Mouse (Mus musculus) olfactory bulb, adult 2 months (tissue): ENCODE results near the gene Nek7. TPM values are rescaled to one million over a fixed set of nuclear protein-coding genes. Genes with fewer than 3 reads are reported as not detected.

Experiments
- H3K27ac ChIP-seq: fragments of 200-500 bp; 2 replicates; pipeline ENCODE4 v1.5.1; 2012; ENCODE audit warnings: low read depth, low read length; ENCODE audit not compliant: insufficient read depth
- H3K4me1 ChIP-seq: fragments of 200-500 bp; 2 replicates; pipeline ENCODE4 v1.6.1; 2012; ENCODE audit warnings: low read length; ENCODE audit not compliant: control insufficient read depth, insufficient read depth
- H3K4me3 ChIP-seq: fragments of 200-500 bp; 2 replicates; pipeline ENCODE4 v1.5.1; 2012; ENCODE audit warnings: mild to moderate bottlenecking, low read depth, low read length, moderate library complexity; ENCODE audit not compliant: insufficient read depth
- CTCF ChIP-seq: fragments of 200-500 bp; IDR thresholded peaks from 2 replicates; pipeline ENCODE4 v1.5.1; 2012; ENCODE audit warnings: low read depth, mild to moderate bottlenecking, low read length, moderate library complexity; ENCODE audit not compliant: insufficient read depth
- POLR2A ChIP-seq: fragments of 200-500 bp; IDR thresholded peaks from 2 replicates; pipeline ENCODE4 v1.6.1; 2012; ENCODE audit warnings: mild to moderate bottlenecking, low read depth, low read length, moderate library complexity; ENCODE audit not compliant: insufficient read depth
- WGBS: fragments of 180-500 bp; shearing (Covaris S2); methylation state at CpG from one replicate; pipeline ENCODE4 v1.1.7; 2018; 5-methylcytosine and 5-hydroxymethylcytosine counted together
- polyA plus RNA-seq: library from polyadenylated mRNA; stranded (reverse); fragments of >200 nt; gene quantifications from 2 replicates; pipeline ENCODE4 v1.2.4, GENCODE M21; 2012; ENCODE audit warnings: low replicate concordance; ENCODE audit not compliant: missing spikeins, insufficient read depth, insufficient read length

The Nek7 gene
- polyA plus RNA-seq, 1 experiment, result not detected

DNA sequence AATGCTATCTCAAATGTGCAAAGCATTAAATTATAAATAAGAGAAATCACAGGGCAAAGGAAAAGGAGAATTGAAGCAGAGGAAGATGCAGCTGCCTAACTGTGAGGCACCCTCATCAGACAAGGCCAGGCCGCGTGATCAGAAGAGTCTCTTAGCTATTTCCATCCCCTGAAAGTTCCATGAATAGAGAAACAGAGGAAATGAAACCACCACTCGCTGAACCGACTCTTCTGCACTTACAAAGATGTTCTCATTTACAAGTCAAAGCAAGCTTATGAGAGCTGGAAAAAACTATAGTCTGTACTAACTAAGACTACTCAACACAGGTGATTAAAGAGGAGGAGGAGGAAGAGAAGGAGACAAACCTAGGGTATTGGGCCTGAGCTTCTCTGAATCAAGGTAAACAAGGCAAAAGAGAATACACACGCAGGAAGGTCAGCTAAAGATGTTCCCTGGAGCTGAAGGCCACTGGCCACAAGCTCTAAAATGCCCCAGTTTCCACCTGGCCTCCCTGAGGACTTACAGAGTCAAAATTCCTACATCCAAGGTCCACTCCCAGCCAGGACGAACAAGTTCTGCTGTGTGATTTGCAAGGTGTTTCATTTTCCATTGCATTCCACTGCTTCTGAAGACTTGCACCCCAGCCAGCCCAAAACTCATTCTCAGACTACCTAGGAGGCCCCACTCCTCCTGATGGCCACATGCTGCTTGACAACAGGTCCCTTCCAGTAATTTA is 5.2 kb downstream of the Nek7 start:
- Histone ChIP-seq H3K27ac (no peak overlapping the region), H3K4me3 (no peak overlapping the region), H3K4me1 (peaks cover 8% of the 10 kb centered on the region; the same call in 1 of the 2 replicates)
- TF ChIP-seq POLR2A, result no peak
- no peak for TF ChIP-seq CTCF
- 68% methylated on average over 6 of the region's 6 CpGs for whole genome bisulfite sequencing

- Histone ChIP-seq H3K27ac (no peak overlapping the region), H3K4me3 (no peak overlapping the region), H3K4me1 (peaks cover 8% of the 10 kb centered on the region; the same call in 1 of the 2 replicates)
- WGBS, result 100% methylated on average over 1 of the region's 1 CpGs
- TF ChIP-seq POLR2A, result no peak
- no peak for TF ChIP-seq CTCF
Observed at GRCm38 (mm10) chr1:138612177-138612576, 7.8 kb downstream of the Nek7 start.

DNA sequence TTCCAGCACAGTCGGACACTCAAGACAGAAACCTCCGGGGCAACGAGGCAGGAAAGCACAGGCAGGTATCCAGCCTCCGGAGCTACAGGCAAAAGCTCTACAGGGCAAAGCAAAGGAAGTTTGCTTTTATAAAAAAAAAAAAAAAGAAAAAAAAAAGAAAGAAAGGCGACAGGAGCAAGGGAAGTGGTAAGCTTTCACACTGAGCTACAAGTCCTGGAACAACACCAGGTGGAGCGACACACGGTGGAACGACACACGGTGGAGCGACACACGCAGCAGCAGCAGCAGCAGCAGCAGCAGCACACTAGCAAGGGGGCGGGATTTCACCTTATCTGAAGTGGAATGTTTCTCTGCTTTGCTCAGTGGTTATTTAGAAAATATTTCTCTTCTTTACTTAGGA is 10.8 kb downstream of the Nek7 start:
- no peak overlapping the region for H3K4me3 ChIP-seq
- H3K27ac ChIP-seq, result no peak overlapping the region
- 78% methylated on average over 12 of the region's 12 CpGs for whole genome bisulfite sequencing
- TF ChIP-seq CTCF (no peak), POLR2A (no peak)
- peaks cover 7% of the 10 kb centered on the region for H3K4me1 ChIP-seq

GRCm38 (mm10) chr1:138608336-138608735 is 11.6 kb downstream of the Nek7 start:
- H3K27ac ChIP-seq, result no peak overlapping the region
- TF ChIP-seq CTCF (no peak), POLR2A (no peak)
- 96% methylated on average over 7 of the region's 7 CpGs for WGBS

DNA sequence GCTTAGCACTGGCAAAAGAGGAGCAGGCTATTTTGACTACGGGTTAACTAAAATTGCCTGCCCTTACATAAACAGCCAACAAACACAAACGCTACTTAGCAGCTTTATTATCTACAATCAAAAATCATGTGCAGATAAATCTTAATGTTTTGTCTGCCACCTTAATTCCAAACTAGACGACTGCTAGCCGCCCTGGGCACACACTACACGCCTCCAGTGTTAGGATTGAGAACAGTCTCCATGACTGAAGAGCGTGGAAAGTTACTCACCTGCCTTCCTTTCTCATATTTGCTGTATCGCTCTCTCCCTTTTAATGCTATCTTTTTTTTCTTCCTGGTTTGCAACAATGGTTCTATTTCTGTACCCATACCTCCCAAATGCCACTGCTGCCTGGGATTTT is 12.1 kb downstream of the Nek7 start:
- no peak overlapping the region for H3K4me3 ChIP-seq
- 86% methylated on average over 7 of the region's 7 CpGs for WGBS
- no peak overlapping the region for H3K27ac ChIP-seq
- peaks cover 7% of the 10 kb centered on the region for H3K4me1 ChIP-seq
- no peak for TF ChIP-seq POLR2A
- TF ChIP-seq CTCF, result no peak

More at GRCm38 (mm10) chr1:138608336-138608735, 11.6 kb downstream of the Nek7 start:
- Histone ChIP-seq H3K4me3 (no peak overlapping the region), H3K4me1 (peaks cover 7% of the 10 kb centered on the region)

GRCm38 (mm10) chr1:138606771-138607170 is 13.2 kb downstream of the Nek7 start:
- Histone ChIP-seq H3K4me1 (peaks cover 7% of the 10 kb centered on the region), H3K4me3 (no peak overlapping the region), H3K27ac (no peak overlapping the region)
- TF ChIP-seq CTCF (no peak), POLR2A (no peak)
- WGBS, result 90% methylated on average over 8 of the region's 8 CpGs

DNA sequence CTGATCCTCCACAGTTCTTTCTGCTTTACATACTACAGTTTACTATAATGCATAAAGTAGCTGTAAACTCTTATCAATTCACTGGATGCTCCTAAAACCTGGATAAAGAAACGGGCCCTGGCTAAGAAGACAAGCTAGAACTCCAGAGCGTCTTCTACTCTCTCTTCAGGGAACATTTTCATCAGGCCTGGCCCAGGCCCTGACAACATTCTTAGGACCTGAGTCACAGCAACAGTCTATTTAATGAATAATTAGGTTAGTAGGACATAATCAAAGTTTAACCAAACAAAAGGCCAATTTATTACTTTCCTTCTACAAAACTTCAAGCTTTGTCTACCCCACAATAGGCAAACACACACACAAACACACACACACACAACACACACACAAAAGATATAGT is 15.2 kb downstream of the Nek7 start:
- WGBS, result 43% methylated on average over 2 of the region's 2 CpGs
- Histone ChIP-seq H3K4me1 (peaks cover 7% of the 10 kb centered on the region), H3K27ac (no peak overlapping the region), H3K4me3 (no peak overlapping the region)
- TF ChIP-seq POLR2A (no peak), CTCF (no peak)

DNA sequence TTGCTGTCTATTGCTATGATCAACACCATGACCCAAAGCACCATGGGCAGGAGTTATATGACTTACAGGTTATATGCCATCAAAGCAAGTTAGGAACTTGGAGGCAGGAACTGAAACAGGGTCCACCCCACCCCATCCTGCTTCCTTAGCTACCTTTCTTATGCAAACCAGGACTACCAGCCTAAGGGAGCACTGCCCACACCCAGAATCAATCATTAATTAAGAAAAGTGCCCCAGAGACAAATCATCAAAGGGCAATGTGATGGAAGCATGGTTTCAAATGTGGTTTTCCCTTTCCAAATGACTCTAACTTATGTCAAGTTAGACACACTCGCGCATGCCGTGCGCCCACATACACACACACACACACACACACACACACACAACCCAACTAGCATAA is 16.0 kb downstream of the Nek7 start:
- H3K4me3 ChIP-seq, result no peak overlapping the region
- TF ChIP-seq CTCF (no peak), POLR2A (no peak)
- H3K4me1 ChIP-seq, result peaks cover 5% of the 10 kb centered on the region
- no peak overlapping the region for H3K27ac ChIP-seq
- WGBS, result 93% methylated on average over 4 of the region's 4 CpGs

- Histone ChIP-seq H3K4me3 (no peak overlapping the region), H3K4me1 (peaks cover 2% of the 10 kb centered on the region), H3K27ac (no peak overlapping the region)
- no peak for TF ChIP-seq CTCF
- TF ChIP-seq POLR2A, result no peak
- 95% methylated on average over 11 of the region's 11 CpGs for WGBS
Observed at GRCm38 (mm10) chr1:138598087-138598486, 21.9 kb downstream of the Nek7 start.
